Mouse (Mus musculus) heart, postnatal 36 days (tissue): ENCODE data around the gene Pde6g. TPM values are rescaled to one million over a fixed set of nuclear protein-coding genes. Genes with fewer than 3 reads are reported as not detected.

Experiments
- DNase-seq, 2 experiments: peaks; one replicate each; pipeline ENCODE4 v3.0.0; 2021 to 2022
- intact Hi-C: fragments of 180-260 bp; cut with DNase I; formaldehyde crosslinking; loops from one replicate; pipeline ENCODE4 v1.15.1; 2025
- total RNA-seq, 2 experiments: library from RNA; stranded (reverse); gene quantifications; 2 replicates each; pipeline ENCODE4 v1.2.3; 2021

Gene Pde6g
- total RNA-seq = under 1 TPM in 1 of 2 experiments, not detected in 1; 0.75 TPM

GRCm38 (mm10) chr11:120453306-120453705, at the start of gene Pde6g:
Gene Pde6g, minus strand, starts transcription at chr11:120453500.
- no peak for DNase-seq
- intact Hi-C loops = no loop called here

GRCm38 (mm10) chr11:120501701-120502100, 48.4 kb upstream of the Pde6g start:
- intact Hi-C loops = no loop called here
- no peak for DNase-seq

- intact Hi-C loops = no loop called here
- DNase-seq = no peak
Observed at GRCm38 (mm10) chr11:120501018-120501417, 47.7 kb upstream of the Pde6g start.

- DNase-seq = no peak
- intact Hi-C loops = no loop called here
Observed at GRCm38 (mm10) chr11:120500357-120500756, 47.1 kb upstream of the Pde6g start.

GRCm38 (mm10) chr11:120499894-120500293, 46.6 kb upstream of the Pde6g start:
- DNase-seq = no peak

GRCm38 (mm10) chr11:120498891-120499290, 45.6 kb upstream of the Pde6g start:
- DNase-seq = no peak
- intact Hi-C loops = no loop called here

More at GRCm38 (mm10) chr11:120499894-120500293, 46.6 kb upstream of the Pde6g start:
- intact Hi-C loops = no loop called here

- DNase-seq = no peak
- intact Hi-C loops = no loop called here
Observed at GRCm38 (mm10) chr11:120498226-120498625, 44.9 kb upstream of the Pde6g start.

- DNase-seq = no peak
- intact Hi-C loops = no loop called here
Observed at GRCm38 (mm10) chr11:120497436-120497835, 44.1 kb upstream of the Pde6g start.

GRCm38 (mm10) chr11:120493911-120494310, 40.6 kb upstream of the Pde6g start:
- DNase-seq = no peak
- intact Hi-C loops = loop anchor here (5.0 kb wide), 2 partner anchors 178 to 218 kb away; partner anchors contain the start of genes Aspscr1, Cenpx and Lrrc45

GRCm38 (mm10) chr11:120493351-120493750, 40.1 kb upstream of the Pde6g start:
- no peak for DNase-seq
- intact Hi-C loops = loop anchor here (5.0 kb wide), 2 partner anchors 179 to 219 kb away; partner anchors contain the start of genes Aspscr1, Cenpx and Lrrc45

- intact Hi-C loops = loop anchor here (5.0 kb wide), 2 partner anchors 179 to 219 kb away; partner anchors contain the start of genes Aspscr1, Cenpx and Lrrc45
- no peak for DNase-seq
Observed at GRCm38 (mm10) chr11:120492878-120493203, 39.5 kb upstream of the Pde6g start.

- intact Hi-C loops = loop anchor here (5.0 kb wide), 2 partner anchors 180 to 220 kb away; partner anchors contain the start of genes Aspscr1, Cenpx and Lrrc45
- DNase-seq = peak in 1 of 2 experiments; percentile 49
Observed at GRCm38 (mm10) chr11:120492024-120492877, 39.0 kb upstream of the Pde6g start.

GRCm38 (mm10) chr11:120491317-120492023, 38.2 kb upstream of the Pde6g start, which contains the start of gene Slc25a10:
Gene Slc25a10, plus strand, starts transcription at chr11:120491840.
- peak; percentile 88 to 89 for DNase-seq
- intact Hi-C loops = loop anchor here (2.0 to 5.0 kb wide), 3 partner anchors 59 to 221 kb away; partner anchors contain the start of genes Aspscr1, Cenpx, Lrrc45 and Ppp1r27

- intact Hi-C loops = loop anchor here (2.0 to 5.0 kb wide), 3 partner anchors 60 to 222 kb away; partner anchors contain the start of genes Aspscr1, Cenpx, Lrrc45 and Ppp1r27
Observed at GRCm38 (mm10) chr11:120490291-120491046, 37.2 kb upstream of the Pde6g start.

GRCm38 (mm10) chr11:120489054-120489761, 35.9 kb upstream of the Pde6g start:
- intact Hi-C loops = loop anchor here (1.0 to 5.0 kb wide), 2 partner anchors 123 to 288 kb away; no protein-coding TSS in a partner anchor

More at GRCm38 (mm10) chr11:120490291-120491046, 37.2 kb upstream of the Pde6g start:
- DNase-seq = no peak

GRCm38 (mm10) chr11:120488516-120488915, 35.2 kb upstream of the Pde6g start:
- DNase-seq = no peak
- intact Hi-C loops = loop anchor here (5.0 kb wide), 1 partner anchor 289 kb away; no protein-coding TSS in a partner anchor

More at GRCm38 (mm10) chr11:120489054-120489761, 35.9 kb upstream of the Pde6g start:
- DNase-seq = peak; percentile 53 to 68

GRCm38 (mm10) chr11:120485251-120485650, 32.0 kb upstream of the Pde6g start:
- intact Hi-C loops = loop anchor here (5.0 kb wide), 1 partner anchor 292 kb away; no protein-coding TSS in a partner anchor

GRCm38 (mm10) chr11:120484265-120484981, 31.1 kb upstream of the Pde6g start, which contains the start of gene Mrpl12:
Gene Mrpl12, plus strand, starts transcription at chr11:120484613.
- intact Hi-C loops = no loop called here
- peak; percentile 88 to 91 for DNase-seq

More at GRCm38 (mm10) chr11:120485251-120485650, 32.0 kb upstream of the Pde6g start:
- no peak for DNase-seq
